Mouse (Mus musculus): ENCODE measurements around the gene Ttc23. TPM values are rescaled to one million over a fixed set of nuclear protein-coding genes. Genes with fewer than 3 reads are reported as not detected.

Ttc23 gene
- polyA plus RNA-seq, 1 experiment from 2014 or later = 68.2 TPM

GRCm38 (mm10) chr7:67740796-67741195, 93.6 kb downstream of the Ttc23 start:
- H3K9me3 ChIP-seq = peaks cover 8% of the 10 kb centered on the region; the same call in 1 of the 2 replicates
- H3K4me2 ChIP-seq = no peak overlapping the region
- H3K36me3 ChIP-seq = no peaks in the 10 kb centered on the region; the same call in 1 of the 2 replicates
- ATAC-seq (ENCODE audit: insufficient number of reproducible peaks, insufficient read depth, low FRiP score, low TSS enrichment, low read depth) = peak; percentile 60
- H3K27ac ChIP-seq = peak overlapping the region; percentile 66
- H3K4me1 ChIP-seq (replicated peaks) = peaks cover 26% of the 10 kb centered on the region
- 53% methylated on average over 5 of the region's 5 CpGs for WGBS
- H3K9ac ChIP-seq (replicated peaks) = no peak overlapping the region
- no peaks in the 10 kb centered on the region for H3K27me3 ChIP-seq
- H3K4me3 ChIP-seq (replicated peaks) = no peak overlapping the region

GRCm38 (mm10) chr7:67741706-67742105, 94.5 kb downstream of the Ttc23 start:
- H3K4me1 ChIP-seq (replicated peaks) = peaks cover 22% of the 10 kb centered on the region
- H3K36me3 ChIP-seq = no peaks in the 10 kb centered on the region; the same call in 1 of the 2 replicates
- no peak overlapping the region for H3K4me2 ChIP-seq
- ATAC-seq (ENCODE audit: insufficient number of reproducible peaks, insufficient read depth, low FRiP score, low TSS enrichment, low read depth) = peak; percentile 58; the same call in 1 of the 2 replicates
- peaks cover 8% of the 10 kb centered on the region; the same call in 1 of the 2 replicates for H3K9me3 ChIP-seq
- 65% methylated on average over 7 of the region's 7 CpGs for WGBS
- H3K4me3 ChIP-seq (replicated peaks) = no peak overlapping the region
- H3K9ac ChIP-seq (replicated peaks) = no peak overlapping the region
- H3K27me3 ChIP-seq = no peaks in the 10 kb centered on the region
- peak overlapping the region; percentile 66 for H3K27ac ChIP-seq

- 83% methylated on average over 4 of the region's 4 CpGs for WGBS
- Histone ChIP-seq H3K36me3 (no peaks in the 10 kb centered on the region; the same call in 1 of the 2 replicates), H3K27me3 (no peaks in the 10 kb centered on the region), H3K4me2 (no peak overlapping the region), H3K9ac (replicated peaks) (no peak overlapping the region), H3K27ac (no peak overlapping the region), H3K4me1 (replicated peaks) (peaks cover 6% of the 10 kb centered on the region; the same call in 1 of the 2 replicates), H3K4me3 (replicated peaks) (no peak overlapping the region), H3K9me3 (peaks cover 8% of the 10 kb centered on the region; the same call in 1 of the 2 replicates)
- no peak for ATAC-seq (ENCODE audit: insufficient number of reproducible peaks, insufficient read depth, low FRiP score, low TSS enrichment, low read depth)
Observed at GRCm38 (mm10) chr7:67747731-67748305, 100.6 kb downstream of the Ttc23 start.

- Histone ChIP-seq H3K36me3 (no peaks in the 10 kb centered on the region), H3K27ac (no peak overlapping the region), H3K4me2 (no peak overlapping the region), H3K27me3 (no peaks in the 10 kb centered on the region), H3K9ac (replicated peaks) (no peak overlapping the region), H3K9me3 (no peaks in the 10 kb centered on the region), H3K4me3 (replicated peaks) (no peak overlapping the region), H3K4me1 (replicated peaks) (peaks cover 6% of the 10 kb centered on the region; the same call in 1 of the 2 replicates)
- ATAC-seq (ENCODE audit: insufficient number of reproducible peaks, insufficient read depth, low FRiP score, low TSS enrichment, low read depth) = no peak
- WGBS = 73% methylated on average over 4 of the region's 4 CpGs
Observed at GRCm38 (mm10) chr7:67749441-67750239, 102.4 kb downstream of the Ttc23 start.

GRCm38 (mm10) chr7:67754606-67755005, 107.4 kb downstream of the Ttc23 start:
- no peaks in the 10 kb centered on the region for H3K9me3 ChIP-seq
- 81% methylated on average over 11 of the region's 11 CpGs for WGBS
- H3K4me3 ChIP-seq (replicated peaks) = no peak overlapping the region
- ATAC-seq (ENCODE audit: insufficient number of reproducible peaks, insufficient read depth, low FRiP score, low TSS enrichment, low read depth) = no peak
- H3K9ac ChIP-seq (replicated peaks) = no peak overlapping the region
- H3K4me2 ChIP-seq = no peak overlapping the region
- H3K27me3 ChIP-seq = peaks cover 37% of the 10 kb centered on the region
- no peaks in the 10 kb centered on the region for H3K36me3 ChIP-seq
- peaks cover 12% of the 10 kb centered on the region for H3K4me1 ChIP-seq (replicated peaks)
- H3K27ac ChIP-seq = no peak overlapping the region

- Histone ChIP-seq H3K36me3 (no peaks in the 10 kb centered on the region), H3K4me1 (replicated peaks) (peaks cover 13% of the 10 kb centered on the region), H3K9ac (replicated peaks) (no peak overlapping the region), H3K4me2 (no peak overlapping the region), H3K4me3 (replicated peaks) (no peak overlapping the region), H3K27me3 (peaks cover 40% of the 10 kb centered on the region), H3K27ac (no peak overlapping the region), H3K9me3 (no peaks in the 10 kb centered on the region)
- no peak for ATAC-seq (ENCODE audit: insufficient number of reproducible peaks, insufficient read depth, low FRiP score, low TSS enrichment, low read depth)
- WGBS = 86% methylated on average over 7 of the region's 7 CpGs
Observed at GRCm38 (mm10) chr7:67755366-67755765, 108.2 kb downstream of the Ttc23 start.

- peaks cover 13% of the 10 kb centered on the region for H3K4me1 ChIP-seq (replicated peaks)
- no peaks in the 10 kb centered on the region for H3K9me3 ChIP-seq
- 83% methylated on average over 5 of the region's 5 CpGs for WGBS
- ATAC-seq (ENCODE audit: insufficient number of reproducible peaks, insufficient read depth, low FRiP score, low TSS enrichment, low read depth) = no peak
- no peak overlapping the region for H3K4me3 ChIP-seq (replicated peaks)
- H3K27ac ChIP-seq = no peak overlapping the region
- no peak overlapping the region for H3K9ac ChIP-seq (replicated peaks)
- peaks cover 51% of the 10 kb centered on the region for H3K27me3 ChIP-seq
- no peak overlapping the region for H3K4me2 ChIP-seq
- H3K36me3 ChIP-seq = no peaks in the 10 kb centered on the region
Observed at GRCm38 (mm10) chr7:67756636-67757035, 109.4 kb downstream of the Ttc23 start.

GRCm38 (mm10) chr7:67758506-67758857, 111.3 kb downstream of the Ttc23 start:
- Histone ChIP-seq H3K4me1 (replicated peaks) (peaks cover 13% of the 10 kb centered on the region), H3K9ac (replicated peaks) (peak overlapping the region; percentile 59; the same call in 1 of the 2 replicates), H3K4me3 (replicated peaks) (peak overlapping the region; percentile 60), H3K4me2 (peak overlapping the region; percentile 99), H3K9me3 (no peaks in the 10 kb centered on the region), H3K27ac (no peak overlapping the region), H3K36me3 (no peaks in the 10 kb centered on the region), H3K27me3 (peaks cover 52% of the 10 kb centered on the region)
- no peak for ATAC-seq (ENCODE audit: insufficient number of reproducible peaks, insufficient read depth, low FRiP score, low TSS enrichment, low read depth)
- WGBS = 1% methylated on average over 19 of the region's 19 CpGs

- H3K27me3 ChIP-seq = peaks cover 56% of the 10 kb centered on the region
Observed at GRCm38 (mm10) chr7:67758858-67759628, 111.8 kb downstream of the Ttc23 start.

GRCm38 (mm10) chr7:67759629-67759995, 112.4 kb downstream of the Ttc23 start, which contains the start of gene Synm:
TSS of gene Synm (minus strand) at chr7:67759742.
- under 1% methylated on average over 37 of the region's 37 CpGs for WGBS
- Histone ChIP-seq H3K4me3 (replicated peaks) (peak within 1 kb of the TSS; percentile 60), H3K4me2 (peak within 1 kb of the TSS; percentile 99), H3K27ac (0 out of 2 replicates have a peak within 1 kb of the TSS, but pooled peaks have one; percentile 29), H3K27me3 (peaks cover 57% of the 10 kb centered on the region), H3K9ac (replicated peaks) (peak within 1 kb of the TSS; percentile 59), H3K4me1 (replicated peaks) (peaks cover 13% of the 10 kb centered on the region), H3K36me3 (no peaks in the 10 kb centered on the region), H3K9me3 (no peaks in the 10 kb centered on the region)
- ATAC-seq (ENCODE audit: insufficient number of reproducible peaks, insufficient read depth, low FRiP score, low TSS enrichment, low read depth) = peak; percentile 67

More at GRCm38 (mm10) chr7:67758858-67759628, 111.8 kb downstream of the Ttc23 start:
- H3K9ac ChIP-seq (replicated peaks) = peak overlapping the region; percentile 59
- peak overlapping the region; percentile 60 for H3K4me3 ChIP-seq (replicated peaks)
- WGBS = under 1% methylated on average over 92 of the region's 92 CpGs
- H3K4me2 ChIP-seq = peak overlapping the region; percentile 99
- peak; percentile 77 for ATAC-seq (ENCODE audit: insufficient number of reproducible peaks, insufficient read depth, low FRiP score, low TSS enrichment, low read depth)
- no peaks in the 10 kb centered on the region for H3K36me3 ChIP-seq
- H3K4me1 ChIP-seq (replicated peaks) = peaks cover 13% of the 10 kb centered on the region
- H3K27ac ChIP-seq = 0 out of 2 replicates have a peak overlapping the region, but pooled peaks have one; percentile 29
- H3K9me3 ChIP-seq = no peaks in the 10 kb centered on the region

- no peak overlapping the region for H3K9ac ChIP-seq (replicated peaks)
- H3K27ac ChIP-seq = no peak overlapping the region
- no peak overlapping the region for H3K4me3 ChIP-seq (replicated peaks)
- ATAC-seq (ENCODE audit: insufficient number of reproducible peaks, insufficient read depth, low FRiP score, low TSS enrichment, low read depth) = no peak
- no peaks in the 10 kb centered on the region for H3K36me3 ChIP-seq
- H3K9me3 ChIP-seq = no peaks in the 10 kb centered on the region
- no peak overlapping the region for H3K4me2 ChIP-seq
- peaks cover 30% of the 10 kb centered on the region for H3K27me3 ChIP-seq
- 68% methylated on average over 3 of the region's 3 CpGs for WGBS
- H3K4me1 ChIP-seq (replicated peaks) = peaks cover 9% of the 10 kb centered on the region
Observed at GRCm38 (mm10) chr7:67763625-67764024, 116.4 kb downstream of the Ttc23 start.

Measured in limb, embryonic 12.5 days (tissue).